Mouse (Mus musculus) adrenal gland, postnatal 25 days (tissue): ENCODE results near the gene D930020B18Rik. TPM values are rescaled to one million over a fixed set of nuclear protein-coding genes. Genes with fewer than 3 reads are reported as not detected.

Source experiments
- DNase-seq: peaks from one replicate; pipeline ENCODE4 v3.0.0; 2021; ENCODE audit warnings: mixed read lengths
- microRNA-seq, 2 experiments: library from miRNA; unstranded; fragments of <30 nt; microRNA quantifications; one replicate each; pipeline ENCODE4 v1.2.0; 2021
- total RNA-seq: library from RNA; stranded (reverse); gene quantifications from 2 replicates; pipeline ENCODE4 v1.2.3, GENCODE M21; 2021

D930020B18Rik gene
- total RNA-seq, 1 experiment from 2014 or later = not detected

DNA sequence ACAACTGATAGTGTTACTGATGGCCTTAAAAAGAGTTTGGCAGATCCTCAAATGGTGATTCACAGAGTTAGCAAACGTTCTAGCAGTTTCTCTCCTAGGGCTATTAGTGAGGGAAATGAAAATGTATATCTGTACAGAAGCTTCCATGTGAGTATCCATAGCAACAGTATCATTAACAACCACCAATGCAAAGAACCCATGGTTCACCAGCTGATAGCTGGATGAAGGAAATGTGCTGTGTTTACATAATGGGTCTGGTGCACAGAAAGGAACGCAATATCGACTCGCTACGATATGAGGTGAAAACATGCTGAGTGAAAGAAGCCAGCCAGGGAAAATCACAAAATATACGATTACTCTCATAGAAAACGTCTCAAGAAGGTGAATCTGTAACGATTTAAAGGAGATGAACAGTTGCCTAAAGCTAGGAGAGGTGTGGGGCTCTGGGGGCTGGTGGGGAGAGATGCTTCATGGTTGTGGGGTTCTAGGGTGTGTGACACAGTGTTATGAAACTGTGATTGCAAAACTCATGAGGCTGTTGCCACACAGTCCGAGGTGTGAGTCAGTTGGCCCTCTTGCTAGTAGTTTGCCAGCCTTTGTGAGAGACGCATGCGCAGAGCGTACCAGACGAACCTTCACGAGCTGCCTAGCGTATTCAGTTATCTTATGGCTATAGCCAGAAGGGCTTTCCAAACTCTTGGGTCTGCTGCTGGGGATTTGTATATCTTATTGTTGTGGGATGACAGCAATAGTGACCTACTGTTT lies 64.2 kb downstream of the D930020B18Rik start:
- DNase-seq = peak; percentile 40

DNA sequence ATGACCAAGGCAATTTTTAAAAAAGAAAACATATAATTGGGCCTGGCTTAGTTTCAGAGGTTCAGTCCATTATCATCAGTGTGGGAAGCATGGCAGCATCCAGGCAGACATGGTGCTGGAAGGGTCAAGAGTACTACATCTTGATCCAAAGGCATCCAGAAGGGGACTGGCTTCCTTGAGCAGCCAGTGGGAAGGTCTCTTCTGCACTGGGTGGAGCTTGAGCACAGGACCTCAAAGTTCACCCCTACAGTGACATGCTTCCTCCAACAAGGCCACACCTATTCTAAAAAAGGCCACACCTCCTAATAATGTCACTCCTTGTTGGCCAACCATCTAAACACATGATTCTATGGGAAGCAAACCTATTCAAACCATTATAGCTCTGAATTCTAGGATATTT lies 75.5 kb downstream of the D930020B18Rik start:
- DNase-seq = no peak

DNA sequence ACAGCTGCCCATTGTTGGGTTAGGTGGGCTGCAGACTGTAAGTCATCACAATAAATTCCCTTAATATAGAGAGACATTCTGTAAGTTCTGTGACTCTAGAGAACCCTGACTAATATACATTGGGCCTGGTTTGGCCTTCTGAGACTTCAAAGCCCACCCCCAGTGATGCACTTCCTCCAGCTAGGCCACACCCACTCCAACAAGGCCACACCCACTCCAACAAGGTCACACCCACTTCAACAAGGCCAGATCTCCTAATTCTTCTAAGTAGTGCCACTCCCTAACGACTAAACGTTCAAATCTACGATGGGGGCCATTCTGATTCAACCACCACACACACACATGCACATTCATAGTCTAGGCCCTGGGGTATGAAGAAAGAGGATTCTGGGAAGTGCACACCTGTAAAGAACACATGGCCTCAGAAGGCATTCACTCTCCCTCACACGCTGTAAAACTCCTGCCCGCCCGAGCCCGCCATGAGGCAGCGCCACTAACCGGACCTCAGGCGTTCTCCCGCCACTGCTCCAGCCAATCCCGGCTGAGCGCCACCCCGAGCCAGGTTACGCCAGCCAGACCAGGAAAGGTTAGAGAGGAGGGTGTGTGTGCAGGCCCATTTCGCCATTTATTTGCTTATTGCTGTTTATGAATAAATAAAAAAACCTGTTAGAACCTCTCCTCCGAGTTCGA lies 77.7 kb downstream of the D930020B18Rik start:
- no peak for DNase-seq

DNA sequence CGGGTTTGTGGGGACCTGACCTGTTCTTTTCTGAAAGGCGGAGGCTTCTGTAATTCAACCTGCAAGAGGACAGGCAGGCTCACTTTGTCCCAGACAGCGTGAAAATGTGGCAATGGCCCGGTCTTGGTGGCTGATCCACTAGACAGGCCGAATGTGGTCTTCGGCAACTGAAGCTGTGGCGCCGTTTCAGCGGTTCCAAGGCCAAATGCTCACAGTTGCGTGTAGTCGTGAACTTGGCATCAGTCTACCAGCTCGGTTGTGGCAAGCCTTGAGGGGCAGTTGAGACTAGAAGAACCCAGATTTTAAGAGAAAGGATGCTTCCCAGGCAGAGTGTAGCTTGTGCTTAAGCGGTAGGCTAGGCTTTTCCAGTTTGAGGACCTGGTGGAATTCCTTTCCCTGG lies 79.3 kb downstream of the D930020B18Rik start:
- no peak for DNase-seq

DNA sequence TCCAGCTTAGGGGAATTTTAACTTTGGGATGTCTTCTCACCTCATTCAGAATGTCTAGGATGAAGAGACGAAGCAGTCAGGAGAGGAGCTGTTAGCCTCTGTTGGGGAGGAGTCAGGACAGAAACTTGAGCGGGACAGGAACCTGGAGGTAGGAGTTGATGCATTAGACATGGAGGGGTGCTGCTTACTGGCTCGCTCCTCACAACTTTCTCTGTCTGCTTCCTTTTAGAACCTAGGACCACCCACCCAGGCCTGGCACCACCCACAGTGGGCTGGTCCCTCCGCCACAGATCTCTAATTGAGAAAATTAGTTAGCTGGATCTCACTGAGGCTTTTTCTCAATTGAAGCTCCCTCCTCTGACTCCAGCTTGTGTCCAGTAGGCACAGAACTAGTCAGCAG lies 85.1 kb downstream of the D930020B18Rik start:
- DNase-seq = no peak

DNA sequence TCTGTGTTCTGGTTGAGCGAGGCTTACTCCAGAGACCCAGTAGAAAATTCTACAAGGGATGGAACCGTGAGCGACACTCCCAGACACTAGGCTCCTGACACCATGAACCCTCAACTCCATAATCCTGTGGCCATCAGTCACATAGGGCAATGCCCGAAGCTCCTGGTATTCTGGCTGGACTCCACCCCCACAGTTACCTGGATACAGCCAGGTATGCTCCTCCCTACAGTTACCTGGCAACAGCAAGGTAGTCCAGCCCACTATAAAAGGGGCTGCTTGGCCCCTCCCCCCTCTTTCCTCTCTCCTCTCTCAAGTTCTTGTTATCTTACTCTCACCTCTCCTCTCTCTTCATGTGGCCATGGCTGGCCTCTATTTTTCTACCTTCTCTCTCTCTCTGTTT lies 85.8 kb downstream of the D930020B18Rik start:
- no peak for DNase-seq

DNA sequence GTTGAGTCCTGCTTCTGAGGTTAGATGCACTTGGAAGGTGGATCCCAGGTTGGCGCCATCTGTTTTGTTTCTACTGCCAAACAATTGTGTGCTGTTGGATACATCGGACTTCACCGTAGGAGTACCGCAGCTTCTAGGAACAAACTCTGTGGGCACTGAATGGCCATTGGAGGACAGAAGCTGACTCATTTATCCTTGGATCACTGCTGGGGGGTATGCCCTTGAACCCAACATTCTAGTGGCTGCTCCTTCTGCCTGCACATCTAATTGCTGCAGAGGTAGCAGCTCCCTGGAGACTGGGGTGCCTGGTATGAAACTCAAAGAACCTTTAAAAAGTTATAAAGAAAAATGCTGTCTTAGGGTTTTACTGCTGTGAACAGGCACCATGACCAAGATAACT lies 86.8 kb downstream of the D930020B18Rik start:
- DNase-seq = no peak

DNA sequence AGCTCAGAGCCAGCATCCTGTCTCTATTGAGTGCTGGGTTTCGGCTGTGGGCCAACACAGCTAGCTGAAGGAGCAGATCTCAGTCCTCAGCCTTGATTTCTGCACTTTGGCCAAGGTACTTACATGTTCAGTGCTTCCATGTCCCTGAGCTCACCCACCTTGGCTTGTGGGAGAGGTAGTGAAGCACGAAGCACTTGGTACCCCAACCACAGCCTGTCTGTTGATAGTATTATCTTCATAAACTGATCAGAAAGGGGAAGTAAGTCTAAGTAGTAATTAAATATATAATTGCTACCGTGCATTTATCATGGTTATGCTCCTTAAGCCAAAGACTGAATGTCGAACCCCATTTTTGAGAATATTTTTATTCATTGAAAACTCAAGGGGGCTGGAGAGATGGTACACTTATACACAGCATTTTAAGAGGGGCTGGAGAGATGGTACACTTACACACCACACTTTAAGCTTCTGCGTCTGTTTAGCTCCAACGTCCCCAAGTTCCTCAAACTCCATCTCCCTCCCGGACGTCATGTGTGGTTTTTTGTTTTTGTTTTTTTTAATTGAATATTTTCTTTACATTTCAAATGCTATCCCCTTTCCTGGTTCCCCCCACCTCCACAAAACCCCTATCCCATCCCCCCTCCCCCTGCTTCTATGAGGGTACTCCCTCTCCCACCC lies 89.8 kb downstream of the D930020B18Rik start:
- no peak for DNase-seq

DNA sequence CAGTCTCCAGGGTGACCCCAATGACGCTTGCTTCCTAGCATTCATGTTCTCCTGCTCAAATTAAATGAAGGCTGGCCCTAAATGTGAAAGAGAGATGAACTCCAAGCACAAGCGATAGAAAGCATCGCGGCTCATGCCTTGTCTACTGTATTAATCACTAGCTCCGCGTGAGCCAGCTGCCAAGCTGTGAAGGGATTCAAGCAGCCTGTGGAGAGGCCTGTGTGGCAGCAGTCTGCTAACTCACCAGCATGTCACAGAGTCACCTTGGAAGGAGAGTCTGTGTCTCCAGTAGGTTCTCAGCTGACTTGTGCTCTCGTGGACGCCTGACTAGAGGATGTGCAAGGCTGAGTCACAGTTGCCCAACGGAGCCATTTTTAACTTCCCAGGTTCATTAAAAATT lies 91.2 kb downstream of the D930020B18Rik start:
- no peak for DNase-seq

DNA sequence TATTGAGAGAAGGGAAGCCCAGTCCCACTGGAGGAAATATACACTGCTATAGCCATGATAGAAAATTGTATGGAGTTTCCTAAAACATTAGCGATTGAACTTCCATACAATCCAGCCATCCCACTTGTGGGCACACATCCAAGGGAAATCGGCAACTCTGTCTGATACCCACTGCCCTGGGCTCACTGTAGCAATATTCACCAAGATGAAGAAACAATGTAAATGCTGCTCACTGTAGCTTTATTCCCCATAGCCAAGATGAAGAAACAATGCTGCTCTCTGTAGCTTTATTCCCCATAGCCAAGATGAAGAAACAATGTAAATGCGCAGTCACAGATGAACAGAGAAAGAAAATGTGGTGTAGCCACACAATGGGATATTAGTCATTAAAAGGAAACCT lies 95.9 kb downstream of the D930020B18Rik start:
- DNase-seq = no peak

DNA sequence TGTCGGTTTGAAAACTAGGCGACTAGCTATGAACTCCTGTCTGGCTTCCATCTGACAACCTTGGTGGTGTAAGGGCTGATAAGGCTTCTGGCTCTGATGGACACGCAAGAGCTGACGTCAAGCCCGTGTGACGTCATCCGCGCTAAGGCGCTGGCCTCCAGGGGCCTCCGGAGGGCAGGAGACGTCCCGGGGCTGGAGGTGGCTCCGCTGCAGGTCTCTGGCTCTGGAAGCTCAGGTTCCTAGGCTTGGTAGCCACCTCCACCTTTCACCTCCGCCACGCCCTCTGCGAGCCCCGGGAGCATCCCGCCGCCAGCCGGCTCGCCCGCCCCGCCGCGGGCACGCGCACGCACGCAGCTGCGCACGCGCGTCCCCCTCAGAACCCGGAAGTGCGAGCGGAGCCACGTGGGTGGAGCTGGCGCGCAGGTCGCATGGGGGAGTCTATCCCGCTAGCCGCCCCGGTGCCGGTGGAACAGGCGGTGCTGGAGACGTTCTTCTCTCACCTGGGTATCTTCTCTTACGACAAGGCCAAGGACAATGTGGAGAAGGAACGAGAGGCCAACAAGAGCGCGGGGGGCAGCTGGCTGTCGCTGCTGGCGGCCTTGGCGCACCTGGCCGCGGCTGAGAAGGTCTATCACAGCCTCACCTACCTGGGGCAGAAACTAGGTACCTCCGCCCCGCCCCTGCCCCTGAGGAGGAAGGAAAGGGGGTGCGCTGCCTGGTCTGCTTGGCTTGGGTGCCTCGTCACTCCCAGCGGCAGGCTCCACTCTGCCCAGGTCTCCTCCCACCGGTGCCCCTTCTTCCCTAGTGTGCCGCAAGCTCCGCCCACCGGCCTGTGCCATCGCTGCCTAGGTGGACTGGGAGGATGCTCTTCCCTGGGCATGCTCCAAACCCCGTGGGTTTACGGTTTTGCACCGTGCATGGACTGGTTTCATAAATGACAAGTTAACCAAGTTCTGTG lies 98.4 kb downstream of the D930020B18Rik start, which contains the start of gene BC048403:
BC048403 (plus strand) TSS at position 390 of the 958 bp plus-strand sequence.
- peak; percentile 89 for DNase-seq

DNA sequence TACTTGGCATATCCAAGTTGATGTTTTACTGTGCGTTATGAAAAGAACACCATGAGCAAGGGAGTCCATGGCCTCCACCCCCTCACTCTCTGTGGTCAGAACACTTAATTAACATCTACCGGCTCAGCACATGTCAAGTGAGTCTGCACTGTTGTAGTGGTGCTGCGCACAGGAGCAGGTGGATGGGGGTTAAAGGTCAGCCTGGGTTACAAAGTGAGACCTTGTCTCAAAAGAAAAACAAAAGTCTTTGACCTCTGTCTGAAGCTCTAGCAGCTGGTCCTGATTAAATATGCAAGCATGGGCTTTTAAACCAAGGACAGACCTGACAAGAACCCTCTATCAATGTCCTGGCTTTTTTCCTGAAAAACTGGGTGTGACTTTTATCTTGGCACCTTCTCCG lies 100.9 kb downstream of the D930020B18Rik start:
- no peak for DNase-seq

Small RNA genes lying within 50 kb of the gene (microRNA-seq; reads per million reads assigned to microRNA genes)
- gene Gm24330 = 0 reads per million in 2 experiments

Other genes starting within 250 kb of the D930020B18Rik start
- gene Rassf3, start 165.2 kb upstream of the D930020B18Rik start, total RNA-seq = 33.3 and 36.8 TPM in 2 replicates
- gene Tbk1, start 54.8 kb upstream of the D930020B18Rik start, total RNA-seq = 46.7 and 47.1 TPM in 2 replicates
- gene Xpot, start 15.3 kb upstream of the D930020B18Rik start, total RNA-seq = 83.7 and 83.9 TPM in 2 replicates
- gene BC048403, start 98.3 kb downstream of the D930020B18Rik start, total RNA-seq = 11.4 and 14.4 TPM in 2 replicates